Mouse (Mus musculus): ENCODE data around the gene Ly6f.

DNA sequence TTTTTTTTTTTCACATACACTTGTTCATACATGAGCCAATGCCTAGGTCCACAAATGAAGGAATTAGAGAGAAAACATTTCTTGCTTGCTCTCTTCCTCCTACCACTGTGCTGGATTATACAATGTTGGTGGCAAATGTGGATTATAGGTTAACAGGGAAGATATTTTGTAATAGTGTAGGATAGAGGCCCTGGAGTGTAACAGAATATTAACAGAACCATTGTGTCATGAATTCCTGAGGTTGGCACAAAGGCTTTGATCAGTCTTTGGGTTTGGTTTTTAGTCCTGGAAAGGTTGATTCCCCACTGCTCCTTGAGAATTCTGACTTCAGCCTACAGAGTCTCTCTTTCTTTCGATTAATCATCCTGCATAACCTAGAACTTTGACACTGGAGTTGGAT lies 1.6 kb upstream of the Ly6f start:
- TF ChIP-seq POLR2A (IDR thresholded peaks at IDR 0.05; ENCODE audit: extremely low read depth, insufficient read depth, low read length): no peak
- TF ChIP-seq CTCF (IDR thresholded peaks at IDR 0.05; ENCODE audit: extremely low read depth, insufficient read depth, low read length): no peak

Data from cortical plate, adult 2 months (tissue).